Mouse (Mus musculus) megakaryocyte, embryonic 14.5 days (primary cell): ENCODE data around the gene Gm20388.

Experiments
- FLI1 ChIP-seq: IDR thresholded peaks from 2 replicates; pipeline ENCODE4 v1.6.1; 2012; ENCODE audit warnings: low read length, inconsistent platforms, mixed read lengths
- GATA1 ChIP-seq: IDR thresholded peaks from 3 replicates; pipeline ENCODE4 v1.6.1; 2012; ENCODE audit warnings: mixed read lengths, low read length, inconsistent platforms, borderline replicate concordance

DNA sequence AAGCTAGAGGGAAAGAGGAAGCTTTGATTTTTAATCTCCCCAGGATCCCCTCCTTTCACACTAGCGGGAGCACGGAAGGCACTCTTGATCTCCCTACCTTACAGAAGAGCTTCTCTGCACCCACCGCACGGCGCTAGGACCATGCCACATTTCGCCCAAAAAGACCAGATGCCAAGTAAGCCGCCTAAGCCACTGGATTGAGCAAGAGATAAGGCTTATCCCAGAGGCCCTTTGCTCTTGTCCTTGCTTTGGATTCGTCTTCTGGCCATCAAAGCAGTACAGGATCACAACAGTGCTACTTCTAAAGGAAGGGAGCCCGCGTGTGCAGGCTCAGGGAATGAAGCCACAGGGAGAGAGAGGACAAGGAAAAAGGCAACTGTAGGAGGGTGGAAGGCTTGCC, 184.2 kb downstream of the Gm20388 start:
- TF ChIP-seq GATA1 (no peak), FLI1 (no peak)
